Mouse (Mus musculus): ENCODE data around the gene Rab29. TPM values are rescaled to one million over a fixed set of nuclear protein-coding genes. Genes with fewer than 3 reads are reported as not detected.

The Rab29 gene
- total and polyA plus RNA-seq, 3 experiments = not detected

GRCm38 (mm10) chr1:131869561-131869960, 2.5 kb downstream of the Rab29 start:
- no peak overlapping the region for H3K4me3 ChIP-seq (ENCODE audit: low read depth, low read length)
- ATAC-seq (ENCODE audit: extremely low read depth, insufficient number of reproducible peaks, low FRiP score, poor library complexity, severe bottlenecking) (no peak), DNase-seq (ENCODE audit: low spot score) (no peak)
- H3K36me3 ChIP-seq (replicated peaks) = no peaks in the 10 kb centered on the region
- H3K27me3 ChIP-seq (ENCODE audit: insufficient read depth, low read length) = peaks cover 26% of the 10 kb centered on the region
- no peaks in the 10 kb centered on the region for H3K4me1 ChIP-seq (ENCODE audit: insufficient read depth, low read depth, low read length)
- no peaks in the 10 kb centered on the region for H3K9me3 ChIP-seq (replicated peaks)
- TF ChIP-seq TAL1 (conservative IDR thresholded peaks at IDR 0.05; ENCODE audit: low read depth, low read length) (no peak), GATA1 (IDR thresholded peaks at IDR 0.05; ENCODE audit: borderline replicate concordance, low read length) (no peak), GATA2 (IDR thresholded peaks at IDR 0.05; ENCODE audit: borderline replicate concordance, low read depth, low read length) (no peak), POLR2AphosphoS5 (IDR thresholded peaks at IDR 0.05; ENCODE audit: insufficient replicate concordance, low read depth, low read length) (no peak), CTCF (IDR thresholded peaks at IDR 0.05; ENCODE audit: low read depth, low read length) (no peak)

DNA sequence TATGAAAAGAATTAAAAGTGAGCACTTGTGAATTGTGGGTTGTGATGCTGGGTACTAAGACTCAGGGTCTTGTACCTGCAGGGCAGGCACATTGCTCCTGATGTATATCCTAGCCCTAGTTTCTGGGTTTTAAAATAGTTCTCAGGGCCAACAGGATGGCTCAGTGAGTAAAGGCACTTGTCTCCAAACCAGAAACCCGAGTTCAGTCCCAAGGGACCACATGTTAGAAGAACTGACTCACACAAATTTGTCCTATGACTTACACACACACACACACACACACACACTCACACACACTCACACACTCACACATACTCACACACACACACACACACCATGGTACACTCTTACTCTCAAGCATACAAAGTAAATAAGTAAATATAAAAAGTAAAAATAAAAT, 5.8 kb downstream of the Rab29 start:
- ATAC-seq (ENCODE audit: extremely low read depth, insufficient number of reproducible peaks, low FRiP score, poor library complexity, severe bottlenecking) (no peak), DNase-seq (ENCODE audit: low spot score) (no peak)
- peaks cover 24% of the 10 kb centered on the region for H3K27me3 ChIP-seq (ENCODE audit: insufficient read depth, low read length)
- no peak overlapping the region for H3K4me3 ChIP-seq (ENCODE audit: low read depth, low read length)
- no peaks in the 10 kb centered on the region for H3K4me1 ChIP-seq (ENCODE audit: insufficient read depth, low read depth, low read length)
- no peaks in the 10 kb centered on the region for H3K9me3 ChIP-seq (replicated peaks)
- TF ChIP-seq TAL1 (conservative IDR thresholded peaks at IDR 0.05; ENCODE audit: low read depth, low read length) (no peak), GATA1 (IDR thresholded peaks at IDR 0.05; ENCODE audit: borderline replicate concordance, low read length) (no peak), GATA2 (IDR thresholded peaks at IDR 0.05; ENCODE audit: borderline replicate concordance, low read depth, low read length) (no peak), CTCF (IDR thresholded peaks at IDR 0.05; ENCODE audit: low read depth, low read length) (no peak), POLR2AphosphoS5 (IDR thresholded peaks at IDR 0.05; ENCODE audit: insufficient replicate concordance, low read depth, low read length) (no peak)
- H3K36me3 ChIP-seq (replicated peaks) = no peaks in the 10 kb centered on the region

GRCm38 (mm10) chr1:131879816-131880215, 12.8 kb downstream of the Rab29 start:
- no peak for TF ChIP-seq CTCF (IDR thresholded peaks at IDR 0.05; ENCODE audit: low read depth, low read length)
- TF ChIP-seq POLR2AphosphoS5 (IDR thresholded peaks at IDR 0.05; ENCODE audit: insufficient replicate concordance, low read depth, low read length) = no peak
- TF ChIP-seq TAL1 (conservative IDR thresholded peaks at IDR 0.05; ENCODE audit: low read depth, low read length) = no peak
- no peak for TF ChIP-seq GATA2 (IDR thresholded peaks at IDR 0.05; ENCODE audit: borderline replicate concordance, low read depth, low read length)
- no peak for TF ChIP-seq GATA1 (IDR thresholded peaks at IDR 0.05; ENCODE audit: borderline replicate concordance, low read length)
- Histone ChIP-seq H3K4me3 (ENCODE audit: low read depth, low read length) (no peak overlapping the region), H3K36me3 (replicated peaks) (no peaks in the 10 kb centered on the region), H3K27me3 (ENCODE audit: insufficient read depth, low read length) (peaks cover 34% of the 10 kb centered on the region), H3K4me1 (ENCODE audit: insufficient read depth, low read depth, low read length) (no peaks in the 10 kb centered on the region), H3K9me3 (replicated peaks) (no peaks in the 10 kb centered on the region)
- no peak for DNase-seq (ENCODE audit: low spot score)
- ATAC-seq (ENCODE audit: extremely low read depth, insufficient number of reproducible peaks, low FRiP score, poor library complexity, severe bottlenecking) = no peak

GRCm38 (mm10) chr1:131882787-131883186, 15.8 kb downstream of the Rab29 start:
- no peak for DNase-seq (ENCODE audit: low spot score)
- H3K36me3 ChIP-seq (replicated peaks) = no peaks in the 10 kb centered on the region
- H3K27me3 ChIP-seq (ENCODE audit: insufficient read depth, low read length) = peaks cover 41% of the 10 kb centered on the region
- no peak overlapping the region for H3K4me3 ChIP-seq (ENCODE audit: low read depth, low read length)
- ATAC-seq (ENCODE audit: extremely low read depth, insufficient number of reproducible peaks, low FRiP score, poor library complexity, severe bottlenecking) = no peak
- H3K4me1 ChIP-seq (ENCODE audit: insufficient read depth, low read depth, low read length) = no peaks in the 10 kb centered on the region
- no peaks in the 10 kb centered on the region for H3K9me3 ChIP-seq (replicated peaks)
- no peak for TF ChIP-seq GATA2 (IDR thresholded peaks at IDR 0.05; ENCODE audit: borderline replicate concordance, low read depth, low read length)
- peak; percentile 82 for TF ChIP-seq CTCF (IDR thresholded peaks at IDR 0.05; ENCODE audit: low read depth, low read length)

GRCm38 (mm10) chr1:131886173-131886572, 19.1 kb downstream of the Rab29 start:
- DNase-seq (ENCODE audit: low spot score) (no peak), ATAC-seq (ENCODE audit: extremely low read depth, insufficient number of reproducible peaks, low FRiP score, poor library complexity, severe bottlenecking) (no peak)
- H3K9me3 ChIP-seq (replicated peaks) = no peaks in the 10 kb centered on the region
- no peak overlapping the region for H3K4me3 ChIP-seq (ENCODE audit: low read depth, low read length)
- no peaks in the 10 kb centered on the region for H3K4me1 ChIP-seq (ENCODE audit: insufficient read depth, low read depth, low read length)
- H3K36me3 ChIP-seq (replicated peaks) = no peaks in the 10 kb centered on the region
- TF ChIP-seq GATA1 (IDR thresholded peaks at IDR 0.05; ENCODE audit: borderline replicate concordance, low read length) = no peak
- TF ChIP-seq CTCF (IDR thresholded peaks at IDR 0.05; ENCODE audit: low read depth, low read length) = no peak
- no peak for TF ChIP-seq GATA2 (IDR thresholded peaks at IDR 0.05; ENCODE audit: borderline replicate concordance, low read depth, low read length)
- no peak for TF ChIP-seq TAL1 (conservative IDR thresholded peaks at IDR 0.05; ENCODE audit: low read depth, low read length)
- TF ChIP-seq POLR2AphosphoS5 (IDR thresholded peaks at IDR 0.05; ENCODE audit: insufficient replicate concordance, low read depth, low read length) = no peak
- H3K27me3 ChIP-seq (ENCODE audit: insufficient read depth, low read length) = peaks cover 30% of the 10 kb centered on the region

DNA sequence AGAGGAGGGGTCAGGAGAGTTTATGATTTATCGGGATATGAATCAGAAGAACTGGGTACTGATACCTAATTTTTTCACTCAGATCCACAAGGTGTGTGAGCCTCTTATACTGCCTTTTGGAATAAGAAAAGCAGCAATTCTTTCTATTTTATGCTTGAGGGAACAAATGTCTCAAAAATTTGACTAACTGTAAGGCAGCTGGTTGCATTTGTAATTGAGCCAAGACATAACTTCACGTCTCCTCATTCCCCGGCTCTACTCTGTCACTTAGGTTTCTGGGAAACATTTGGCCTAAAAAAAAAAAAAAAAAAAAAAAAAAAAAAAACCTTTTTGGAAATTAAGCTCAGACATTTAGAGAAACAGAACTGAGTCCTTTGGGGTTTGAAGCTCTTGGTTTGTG, 19.6 kb downstream of the Rab29 start:
- H3K4me3 ChIP-seq (ENCODE audit: low read depth, low read length) = no peak overlapping the region
- ATAC-seq (ENCODE audit: extremely low read depth, insufficient number of reproducible peaks, low FRiP score, poor library complexity, severe bottlenecking) (no peak), DNase-seq (ENCODE audit: low spot score) (no peak)
- no peaks in the 10 kb centered on the region for H3K9me3 ChIP-seq (replicated peaks)
- TF ChIP-seq CTCF (IDR thresholded peaks at IDR 0.05; ENCODE audit: low read depth, low read length) (no peak), GATA2 (IDR thresholded peaks at IDR 0.05; ENCODE audit: borderline replicate concordance, low read depth, low read length) (no peak), TAL1 (conservative IDR thresholded peaks at IDR 0.05; ENCODE audit: low read depth, low read length) (no peak), GATA1 (IDR thresholded peaks at IDR 0.05; ENCODE audit: borderline replicate concordance, low read length) (no peak), POLR2AphosphoS5 (IDR thresholded peaks at IDR 0.05; ENCODE audit: insufficient replicate concordance, low read depth, low read length) (no peak)
- no peaks in the 10 kb centered on the region for H3K36me3 ChIP-seq (replicated peaks)
- H3K27me3 ChIP-seq (ENCODE audit: insufficient read depth, low read length) = peaks cover 34% of the 10 kb centered on the region
- H3K4me1 ChIP-seq (ENCODE audit: insufficient read depth, low read depth, low read length) = no peaks in the 10 kb centered on the region
